Comparison of ENCODE assay signal across 23 mouse cellular contexts in the genomic region with DNA sequence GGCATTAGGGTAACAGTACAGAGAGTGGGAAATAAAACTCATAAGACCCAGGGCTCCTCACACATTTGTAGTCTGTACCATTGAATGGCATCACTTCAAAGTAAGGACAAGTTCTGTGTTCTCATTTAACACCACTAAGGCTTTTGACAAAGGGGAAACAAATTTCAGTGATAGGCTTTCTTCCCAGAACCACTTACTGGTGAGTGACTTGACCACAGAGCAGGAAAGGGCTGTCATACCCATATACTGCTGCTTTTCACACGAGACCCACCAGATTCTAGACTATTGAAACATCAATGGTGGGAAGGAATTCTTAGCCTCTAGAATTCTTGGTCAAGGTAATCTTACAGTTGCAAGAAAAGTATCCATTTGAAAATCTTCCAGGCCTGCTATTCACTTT. TPM values are rescaled to one million over a fixed set of nuclear protein-coding genes. Genes with fewer than 3 reads are reported as not detected.
DNase-seq lines count a peak whose midpoint lies in the region; ATAC-seq lines count a peak whose summit lies in the region.
"Had no signal": no experiment of that assay in that cellular context is flagged by ENCODE, and none has a peak within 500 bp of the region (broad histone marks: within the 10 kb centered on the region; RNA-seq: fewer than 3 reads in every experiment).

No protein-coding gene starts in this region.

- DNase-seq in spleen, postnatal 10 days (ENCODE audit: low spot score in 2 of 2): no peak
- DNase-seq: adrenal gland, adult 2 months; adrenal gland, adult 8-10 months; adrenal gland, postnatal 10 days; adrenal gland, postnatal 14 days; adrenal gland, postnatal 25 days; adrenal gland, postnatal 36 days; B cell, adult 2 months; cerebellum, adult 11 months; cerebellum, adult 11-12 months; cerebellum, adult 18-20 months had no signal

- ATAC-seq in common myeloid progenitor, adult 5-6 weeks (replicated peaks; ENCODE audit: low read depth, poor library complexity, severe bottlenecking): peak; percentile 84
- peak; percentile 67 to 76 for ATAC-seq in hematopoietic stem cell, adult 5-6 weeks (replicated peaks in 1 of 2; ENCODE audit: insufficient read depth in 1 of 2, low FRiP score in 2 of 2, low TSS enrichment in 1 of 2, low read depth in 1 of 2, poor library complexity in 2 of 2, severe bottlenecking in 2 of 2)
- ATAC-seq in megakaryocyte, adult 5-6 weeks (ENCODE audit: poor library complexity, severe bottlenecking): no peak
- ATAC-seq: activated CD4-positive, CD25-positive, alpha-beta regulatory T cell, adult 4 months; CD4-positive, CD25-positive, alpha-beta regulatory T cell, adult 4 months; Patski had no signal

RNA-seq across cellular contexts. Expression of gene Olfr90, which starts 3.9 kb away (rescaled TPM):
- not detected in 2 replicates for total RNA-seq in common myeloid progenitor, adult 5-6 weeks (2017)
- total RNA-seq in hematopoietic stem cell, adult 5-6 weeks (2017): not detected in 2 replicates
- total RNA-seq in megakaryocyte, adult 5-6 weeks (2015): not detected in 2 replicates
- total RNA-seq in megakaryocyte, adult 5-6 weeks (2017): not detected in 2 replicates
- total RNA-seq: adrenal gland, adult 18-20 months; adrenal gland, adult 2 months; adrenal gland, adult 8-10 months; adrenal gland, postnatal 10 days; adrenal gland, postnatal 14 days; adrenal gland, postnatal 25 days; adrenal gland, postnatal 36 days; CH12.LX had no signal

RNA-seq across cellular contexts. Expression of gene Olfr91, which starts 5.9 kb away (rescaled TPM):
- total RNA-seq in common myeloid progenitor, adult 5-6 weeks (2017): not detected in 2 replicates
- total RNA-seq in hematopoietic stem cell, adult 5-6 weeks (2017): not detected in 2 replicates
- total RNA-seq in megakaryocyte, adult 5-6 weeks (2015): not detected in 2 replicates
- not detected in 2 replicates for total RNA-seq in megakaryocyte, adult 5-6 weeks (2017)
- total RNA-seq: adrenal gland, adult 18-20 months; adrenal gland, adult 2 months; adrenal gland, adult 8-10 months; adrenal gland, postnatal 10 days; adrenal gland, postnatal 14 days; adrenal gland, postnatal 25 days; adrenal gland, postnatal 36 days; adrenal gland, postnatal 4 days; CH12.LX; MEL had no signal

RNA-seq across cellular contexts. Expression of gene Olfr92, which starts 27.7 kb away (rescaled TPM):
- not detected in 2 replicates for total RNA-seq in common myeloid progenitor, adult 5-6 weeks (2017)
- not detected in 2 replicates for total RNA-seq in hematopoietic stem cell, adult 5-6 weeks (2017)
- total RNA-seq in megakaryocyte, adult 5-6 weeks (2015): not detected in 2 replicates
- total RNA-seq in megakaryocyte, adult 5-6 weeks (2017): not detected in 2 replicates
- total RNA-seq: adrenal gland, adult 18-20 months; adrenal gland, adult 2 months; adrenal gland, adult 8-10 months; adrenal gland, postnatal 10 days; adrenal gland, postnatal 14 days; adrenal gland, postnatal 25 days; adrenal gland, postnatal 36 days; adrenal gland, postnatal 4 days; CH12.LX; ES-E14; G1E; MEL had no signal

RNA-seq across cellular contexts. Expression of gene Gabbr1, which starts 46.4 kb away (rescaled TPM):
- 1.3 and 3.5 TPM in 2 replicates for total RNA-seq in common myeloid progenitor, adult 5-6 weeks (2017)
- total RNA-seq in hematopoietic stem cell, adult 5-6 weeks (2017): 10.7 and 43.0 TPM in 2 replicates
- total RNA-seq in megakaryocyte, adult 5-6 weeks (2015): 12.4 and 14.2 TPM in 2 replicates
- 5.7 and 10.5 TPM in 2 replicates for total RNA-seq in megakaryocyte, adult 5-6 weeks (2017)
